Mouse (Mus musculus): ENCODE results near the gene Tubb1.

Gene Tubb1

DNA sequence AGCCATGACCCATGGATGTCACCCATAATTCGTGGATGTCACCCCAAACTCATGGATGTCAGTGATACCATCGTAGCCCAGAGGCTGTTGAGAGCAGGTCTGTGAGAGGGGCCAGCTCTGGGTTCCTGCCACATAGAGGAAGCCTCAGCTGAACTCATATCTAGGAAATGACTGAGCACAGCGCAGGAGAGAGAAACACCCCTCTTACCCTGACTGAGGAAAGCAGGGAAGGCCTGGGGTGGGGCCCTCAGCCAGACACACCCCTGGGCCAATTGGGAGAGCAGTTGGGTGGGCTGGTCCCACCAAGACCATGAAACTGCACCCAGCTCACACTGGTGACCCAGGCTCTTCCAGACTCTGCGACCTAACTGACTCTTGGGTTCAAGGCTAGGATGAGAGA is at the start of gene Tubb1:
Tubb1 (plus strand) TSS at position 343 of the 400 bp plus-strand sequence.
- no peak for DNase-seq

- no peak for DNase-seq
Measured at GRCm38 (mm10) chr2:174410222-174410621, 40.3 kb upstream of the Tubb1 start.

- DNase-seq, result no peak
Measured at GRCm38 (mm10) chr2:174413127-174413526, 37.4 kb upstream of the Tubb1 start.

DNA sequence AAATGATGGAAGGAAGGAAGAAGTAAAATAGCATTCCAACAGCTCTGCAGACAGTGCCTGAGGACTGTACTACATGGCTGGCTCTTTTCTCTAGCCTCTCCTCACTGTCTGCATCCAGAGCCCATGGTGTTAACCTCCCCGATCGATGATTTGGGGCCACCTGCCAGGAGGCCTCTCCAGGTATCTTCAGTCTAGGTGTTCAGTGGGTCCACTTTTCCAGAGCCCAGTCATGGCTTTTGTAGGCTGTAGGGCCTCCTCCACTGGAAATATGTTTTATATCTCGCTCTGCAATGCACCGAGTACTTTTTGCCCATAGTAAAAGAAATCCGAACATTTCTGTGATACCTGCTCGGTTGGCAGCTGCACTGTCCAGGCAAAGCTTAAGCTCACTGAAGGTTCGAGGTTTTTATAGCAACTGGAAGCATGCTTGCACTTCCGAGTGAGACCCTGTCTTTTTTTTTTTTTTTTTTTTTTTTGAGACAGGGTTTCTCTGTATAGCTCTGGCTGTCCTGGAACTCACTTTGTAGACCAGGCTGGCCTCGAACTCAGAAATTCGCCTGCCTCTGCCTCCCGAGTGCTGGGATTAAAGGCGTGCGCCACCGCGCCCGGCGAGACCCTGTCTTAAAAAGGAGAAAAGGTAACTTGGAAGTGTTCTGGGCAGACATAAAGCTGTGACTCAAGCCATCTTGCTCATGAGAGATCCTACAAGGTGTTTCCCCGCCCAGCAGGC is 35.3 kb upstream of the Tubb1 start:
- no peak for DNase-seq

DNA sequence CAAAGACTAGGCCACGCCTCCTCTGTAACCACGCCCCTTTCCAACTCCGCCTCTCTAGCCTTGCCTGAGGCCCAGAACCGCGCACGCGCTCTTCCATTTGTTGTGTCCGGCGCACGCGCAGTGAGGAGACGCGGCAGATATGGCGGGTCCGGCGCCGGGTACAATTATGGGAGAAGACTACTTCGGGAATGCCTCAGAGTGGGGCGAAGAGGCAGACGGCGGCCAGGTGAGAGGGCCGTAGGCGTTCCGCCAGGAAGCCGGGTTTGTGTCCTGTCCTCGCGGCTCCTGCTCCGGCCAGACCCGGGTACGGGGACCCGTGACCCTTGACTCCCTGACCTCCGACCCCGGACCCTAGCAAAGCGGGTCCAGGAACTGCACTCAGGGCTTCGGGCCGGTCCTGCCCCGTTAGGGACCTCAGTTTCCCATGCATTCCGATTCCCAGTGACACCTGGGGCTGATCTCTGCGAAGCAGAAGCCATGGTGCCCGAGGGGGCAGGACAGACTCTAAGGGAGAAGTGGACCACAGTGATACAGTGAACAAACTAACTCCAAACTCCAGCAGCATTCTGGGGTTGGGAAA is 34.7 kb upstream of the Tubb1 start, which contains the start of gene Nelfcd:
Nelfcd (plus strand) TSS at position 74 of the 580 bp plus-strand sequence.
- peak; percentile 95 for DNase-seq

DNA sequence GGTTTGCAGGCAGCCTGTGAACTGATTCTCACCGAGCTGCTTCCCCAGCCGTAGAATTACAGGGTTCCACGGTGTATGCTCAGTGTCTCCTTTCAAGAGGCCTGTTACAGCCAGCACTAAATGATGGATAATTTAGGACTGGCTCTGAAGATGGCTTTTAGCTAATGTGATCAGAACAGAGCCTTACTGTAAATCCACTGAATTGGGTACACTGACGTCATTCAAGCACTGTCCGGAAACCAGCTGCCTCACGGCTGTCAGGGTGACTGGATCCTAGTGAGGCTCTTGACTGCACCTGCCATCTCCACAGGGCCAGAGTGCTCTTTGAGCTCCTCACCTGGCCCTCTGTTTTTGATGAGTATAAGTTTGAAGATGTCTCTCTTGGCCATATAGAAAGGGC is 29.4 kb upstream of the Tubb1 start:
- DNase-seq, result no peak

- DNase-seq, result no peak
Measured at GRCm38 (mm10) chr2:174424301-174425085, 26.0 kb upstream of the Tubb1 start.

GRCm38 (mm10) chr2:174426856-174427255 is 23.6 kb upstream of the Tubb1 start:
- DNase-seq, result no peak

DNA sequence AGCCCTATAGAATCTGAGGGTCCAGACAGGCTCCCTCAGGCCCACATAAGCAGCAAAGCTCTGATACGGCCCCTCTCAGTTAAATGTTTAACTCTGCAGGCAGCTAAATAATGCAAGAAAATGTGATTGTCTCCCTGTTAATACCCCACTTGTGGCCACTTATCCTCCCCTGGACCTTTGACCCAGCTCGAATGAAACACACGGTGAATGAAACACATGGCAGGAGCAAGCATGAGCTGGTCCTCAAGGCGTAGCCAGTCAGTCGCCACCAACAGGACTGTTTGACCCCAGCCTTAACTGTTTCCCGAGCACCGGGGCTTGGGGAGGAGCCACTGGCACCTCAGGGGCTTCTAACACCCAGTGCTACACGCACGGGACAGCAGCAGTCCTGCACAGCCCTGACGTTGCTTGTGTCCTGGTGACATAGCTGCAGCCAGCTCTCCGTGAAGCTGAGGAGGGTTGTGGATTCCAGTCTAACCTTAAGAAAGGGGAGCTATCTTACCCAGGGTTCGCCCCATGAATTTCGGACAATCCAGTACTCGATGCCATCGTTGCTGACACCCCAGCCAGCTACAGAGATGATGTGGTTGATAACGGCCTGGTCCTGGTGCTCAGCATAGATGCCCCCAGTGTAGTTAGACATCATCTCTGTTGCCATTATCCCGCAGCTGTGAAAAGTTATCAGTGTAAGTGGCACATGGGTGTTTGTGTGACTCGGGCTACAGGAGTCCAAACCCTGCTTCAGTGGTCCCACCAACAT is 22.2 kb upstream of the Tubb1 start:
- no peak for DNase-seq

DNA sequence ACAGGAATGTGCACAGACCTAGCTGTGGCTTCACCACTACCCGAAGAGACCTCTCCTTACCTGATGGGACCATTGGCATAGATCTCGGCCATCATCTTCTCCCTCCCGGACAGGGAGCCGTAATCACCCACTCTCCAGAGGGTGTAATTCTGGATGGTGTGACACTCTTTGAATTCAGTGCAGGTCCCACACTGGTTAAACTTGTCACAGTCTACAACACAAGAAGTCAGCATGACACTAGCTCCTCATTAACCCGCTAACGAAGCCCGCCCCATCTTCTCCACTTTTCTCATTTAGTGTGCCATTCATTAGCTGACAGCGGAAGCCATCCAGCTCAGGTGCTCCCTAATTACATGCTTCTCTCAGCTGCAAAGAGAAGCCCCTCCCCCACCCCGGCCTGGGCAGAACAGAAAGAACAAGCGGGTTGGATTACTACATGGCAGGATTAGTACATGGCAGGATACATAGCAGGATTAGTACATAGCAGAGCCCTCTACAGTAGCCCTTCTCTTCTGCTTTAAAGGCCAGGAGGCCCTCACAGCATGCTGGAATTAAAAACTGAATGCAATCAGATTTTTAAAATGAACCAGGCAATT is 21.4 kb upstream of the Tubb1 start:
- DNase-seq, result no peak

GRCm38 (mm10) chr2:174434943-174435342 is 15.6 kb upstream of the Tubb1 start:
- no peak for DNase-seq

- no peak for DNase-seq
Measured at GRCm38 (mm10) chr2:174436076-174436701, 14.3 kb upstream of the Tubb1 start.

- DNase-seq, result no peak
Measured at GRCm38 (mm10) chr2:174436916-174437696, 13.4 kb upstream of the Tubb1 start.

GRCm38 (mm10) chr2:174437697-174437982 is 12.9 kb upstream of the Tubb1 start:
- DNase-seq, result no peak

DNA sequence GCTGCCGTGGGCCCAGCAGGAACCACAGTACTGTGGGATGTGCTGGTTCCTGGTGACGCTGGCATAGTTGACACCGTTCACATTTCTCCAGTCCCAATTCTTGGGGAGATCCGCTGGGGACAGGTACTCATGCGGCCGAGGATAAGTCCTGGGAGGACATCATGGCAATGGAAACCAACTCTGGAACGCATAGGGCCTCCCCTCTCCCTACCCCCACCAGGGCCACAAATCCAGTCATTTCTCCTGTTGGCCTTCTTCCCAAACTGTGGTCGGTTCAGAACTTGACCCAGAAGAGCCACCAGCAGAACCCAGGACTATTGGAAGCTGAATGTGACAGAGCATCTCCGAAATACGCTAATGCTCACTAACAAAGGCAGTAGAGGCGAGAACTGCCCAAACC is 12.3 kb upstream of the Tubb1 start:
- no peak for DNase-seq

- DNase-seq, result peak; percentile 63
Measured at GRCm38 (mm10) chr2:174438737-174439449, 11.6 kb upstream of the Tubb1 start, which contains the start of gene Ctsz. Gene Ctsz (minus strand): TSS chr2:174439039.

DNA sequence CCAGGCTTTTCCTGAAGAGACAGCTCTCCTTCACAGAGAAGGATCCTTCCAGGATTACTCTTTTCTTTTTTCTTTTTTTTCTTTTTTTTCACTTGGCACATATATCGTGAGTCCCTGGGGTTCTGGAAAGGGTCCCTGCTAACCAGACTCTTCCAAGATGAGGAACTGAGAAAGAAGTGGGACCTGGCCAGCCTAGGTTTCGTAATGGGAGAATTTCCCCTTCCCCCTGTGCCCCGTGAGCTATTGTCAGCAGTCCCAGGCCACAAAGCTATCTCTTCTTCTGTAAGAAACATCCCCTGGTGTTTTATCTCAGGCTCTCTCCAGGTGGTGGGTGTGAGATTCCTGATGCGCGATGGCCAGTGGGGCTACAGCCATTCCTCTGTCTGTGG is 11.1 kb upstream of the Tubb1 start:
- DNase-seq, result no peak

- no peak for DNase-seq
Measured at GRCm38 (mm10) chr2:174439961-174440360, 10.5 kb upstream of the Tubb1 start.

- no peak for DNase-seq
Measured at GRCm38 (mm10) chr2:174441898-174442297, 8.6 kb upstream of the Tubb1 start.

- peak; percentile 22 for DNase-seq
Measured at GRCm38 (mm10) chr2:174442460-174442859, 8.0 kb upstream of the Tubb1 start.

DNA sequence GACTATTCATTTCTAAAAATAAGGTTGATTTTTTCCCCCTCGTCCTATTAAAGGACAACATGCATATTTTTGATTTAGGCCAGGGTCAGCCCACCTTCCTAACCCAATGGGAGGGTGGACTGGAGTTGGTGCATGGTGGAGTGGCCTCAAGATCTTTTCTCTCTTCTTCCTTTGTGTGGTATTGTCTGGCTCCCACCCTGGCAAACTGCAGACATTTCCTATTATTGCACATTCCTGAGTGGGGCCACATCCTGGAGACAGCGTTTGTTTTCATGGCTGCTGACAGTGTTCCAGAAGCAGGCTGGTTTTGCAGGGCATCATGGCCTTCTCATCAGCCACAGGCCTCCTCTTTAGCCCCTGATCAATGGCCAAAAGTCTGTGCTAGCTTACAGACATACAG is 7.4 kb upstream of the Tubb1 start:
- no peak for DNase-seq

Measured in thymus, postnatal 25 days (tissue).